Mouse (Mus musculus) ES-Bruce4 (cell line): ENCODE data around the gene Tcf19.

ENCODE experiments used
- CTCF ChIP-seq: IDR thresholded peaks from one replicate; pipeline ENCODE4 v1.8.1; 2011; ENCODE audit warnings: low read depth, low read length
- EP300 ChIP-seq: IDR thresholded peaks from 2 replicates; pipeline ENCODE4 v1.6.1; 2011; ENCODE audit warnings: low read depth, low read length; ENCODE audit not compliant: insufficient read depth

DNA sequence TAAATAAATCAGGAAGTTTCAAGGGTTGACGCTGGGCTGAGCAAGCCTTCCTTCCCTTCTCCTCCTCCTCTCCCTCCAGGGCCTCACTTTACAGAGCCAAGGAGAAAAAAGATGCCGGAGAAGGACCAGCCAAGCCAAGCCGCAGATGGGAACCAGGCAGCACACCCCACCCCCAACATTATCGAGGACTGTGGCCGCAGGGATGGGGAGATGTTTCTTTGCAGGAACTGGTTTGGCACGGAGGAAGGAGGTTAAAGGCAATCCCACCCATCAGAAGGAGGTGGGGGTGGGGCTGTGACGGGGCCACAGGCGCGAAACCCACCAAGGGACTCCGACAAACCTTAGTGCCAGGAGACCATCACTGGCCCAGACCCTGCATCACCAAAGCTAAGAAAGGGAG lies 29.9 kb downstream of the Tcf19 start:
- TF ChIP-seq EP300 (peak; percentile 79), CTCF (no peak)
